Mouse (Mus musculus): ENCODE measurements around the gene Zfp78. TPM values are rescaled to one million over a fixed set of nuclear protein-coding genes. Genes with fewer than 3 reads are reported as not detected.

The Zfp78 gene
- total RNA-seq, 2 experiments from 2014 or later, result 4.5 to 4.7 TPM

- TF ChIP-seq CTCF (IDR thresholded peaks at IDR 0.05), result peak; percentile 5
- Histone ChIP-seq H3K27ac (no peak overlapping the region), H3K4me3 (no peak overlapping the region)
- DNase-seq (ENCODE audit: extremely low spot score in 1 of 2, low spot score in 2 of 2), result no peak
- intact Hi-C loops (cut with DNase I), result no loop called here
These were observed 26.4 kb downstream of the Zfp78 start for GRCm38 (mm10) chr7:6389449-6389848.

GRCm38 (mm10) chr7:6397996-6398975 lies 35.2 kb downstream of the Zfp78 start, which contains the start of gene Smim17:
TSS of gene Smim17 (plus strand) at chr7:6398715.
- intact Hi-C loops (cut with DNase I), result loop anchor here (1.0 kb wide), 1 partner anchor 15 kb away; the partner anchor contains the start of gene Zfp28
- peak; percentile 68 to 73 for DNase-seq (ENCODE audit: extremely low spot score in 1 of 2, low spot score in 2 of 2)

GRCm38 (mm10) chr7:6410043-6410442 lies 47.0 kb downstream of the Zfp78 start, which contains the start of gene Gm20715:
TSS of gene Gm20715 (plus strand) at chr7:6410277.
- Histone ChIP-seq H3K4me3 (no peak within 1 kb of the TSS), H3K27ac (no peak within 1 kb of the TSS)
- intact Hi-C loops (cut with DNase I), result no loop called here
- peak; percentile 60 to 67 for DNase-seq (ENCODE audit: extremely low spot score in 1 of 2, low spot score in 2 of 2)
- no peak for TF ChIP-seq CTCF (IDR thresholded peaks at IDR 0.05)

More at GRCm38 (mm10) chr7:6397996-6398975, 35.2 kb downstream of the Zfp78 start, which contains the start of gene Smim17:
- Histone ChIP-seq H3K27ac (peak within 1 kb of the TSS; percentile 81), H3K4me3 (peak within 1 kb of the TSS; percentile 61)
- TF ChIP-seq CTCF (IDR thresholded peaks at IDR 0.05), result no peak

- Histone ChIP-seq H3K27ac (peak overlapping the region; percentile 59; the same call in 1 of the 2 replicates), H3K4me3 (peak overlapping the region; percentile 47)
- peak; percentile 20 to 53 for DNase-seq (ENCODE audit: extremely low spot score in 1 of 2, low spot score in 2 of 2)
- TF ChIP-seq CTCF (IDR thresholded peaks at IDR 0.05), result no peak
- intact Hi-C loops (cut with DNase I), result no loop called here
These were observed 51.8 kb downstream of the Zfp78 start for GRCm38 (mm10) chr7:6414626-6415441.

- intact Hi-C loops (cut with DNase I), result no loop called here
- no peak overlapping the region; the same call in 1 of the 2 replicates for H3K27ac ChIP-seq
- no peak for TF ChIP-seq CTCF (IDR thresholded peaks at IDR 0.05)
- no peak for DNase-seq (ENCODE audit: extremely low spot score in 1 of 2, low spot score in 2 of 2)
- H3K4me3 ChIP-seq, result peak overlapping the region; percentile 47
These were observed 52.3 kb downstream of the Zfp78 start for GRCm38 (mm10) chr7:6415442-6415787.

DNA sequence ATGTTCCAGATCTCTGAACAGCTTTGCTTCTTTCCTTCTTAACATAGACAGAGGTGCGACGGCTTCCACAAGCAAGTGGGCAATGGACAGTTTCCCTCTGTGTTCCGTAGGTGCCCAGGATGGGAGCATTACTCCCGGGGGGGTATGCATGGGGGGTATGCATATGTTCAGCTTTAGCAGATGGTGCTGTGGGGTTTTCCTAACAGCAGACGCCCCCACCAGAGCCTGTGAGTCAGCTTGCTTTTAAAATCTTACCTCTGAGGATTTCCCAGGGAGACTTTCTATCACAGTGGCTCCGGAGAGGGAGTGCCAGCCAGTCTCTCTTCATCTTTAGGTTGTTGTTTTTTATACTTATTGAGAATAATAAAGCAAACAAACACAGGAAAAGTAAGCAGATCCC lies 56.8 kb downstream of the Zfp78 start:
- DNase-seq (ENCODE audit: extremely low spot score in 1 of 2, low spot score in 2 of 2), result peak; percentile 44 to 49
- intact Hi-C loops (cut with DNase I), result loop anchor here (1.0 kb wide), 1 partner anchor 42 kb away; no protein-coding TSS in a partner anchor
- no peak for TF ChIP-seq CTCF (IDR thresholded peaks at IDR 0.05)

GRCm38 (mm10) chr7:6429381-6429780 lies 66.3 kb downstream of the Zfp78 start:
- no peak overlapping the region for H3K4me3 ChIP-seq
- peak; percentile 16 for TF ChIP-seq CTCF (IDR thresholded peaks at IDR 0.05)
- intact Hi-C loops (cut with DNase I), result no loop called here
- H3K27ac ChIP-seq, result no peak overlapping the region
- DNase-seq (ENCODE audit: extremely low spot score in 1 of 2, low spot score in 2 of 2), result no peak

More for the DNA sequence above, 56.8 kb downstream of the Zfp78 start:
- H3K27ac ChIP-seq, result no peak overlapping the region
- no peak overlapping the region for H3K4me3 ChIP-seq

DNA sequence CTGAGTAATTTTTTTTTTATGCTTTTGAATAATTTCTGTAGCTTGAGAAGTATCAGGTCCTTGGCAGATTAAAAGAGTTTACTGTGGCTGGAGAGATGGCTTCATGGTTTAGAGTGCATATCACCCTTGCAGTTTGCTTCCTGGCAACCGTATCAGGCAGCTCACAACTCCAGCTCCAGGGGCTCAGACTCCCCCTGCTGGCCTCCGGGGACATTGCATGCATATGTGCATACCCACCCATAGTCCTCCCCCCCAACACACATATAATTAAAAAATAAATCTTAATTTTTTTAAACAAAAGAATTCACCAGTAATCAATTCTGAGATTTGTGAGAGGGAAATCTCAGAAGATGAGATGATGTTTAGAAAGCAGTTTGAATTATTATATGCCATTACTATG lies 67.3 kb downstream of the Zfp78 start:
- no peak for DNase-seq (ENCODE audit: extremely low spot score in 1 of 2, low spot score in 2 of 2)
- H3K4me3 ChIP-seq, result no peak overlapping the region
- peak; percentile 55 for TF ChIP-seq CTCF (IDR thresholded peaks at IDR 0.05)
- intact Hi-C loops (cut with DNase I), result loop anchor here (5.0 kb wide), 3 partner anchors 157 to 852 kb away; no protein-coding TSS in a partner anchor
- H3K27ac ChIP-seq, result no peak overlapping the region

Other genes with a start within 250 kb of the Zfp78 start
- 10 to 100 TPM; 27.8 to 30.2 TPM for gene Zfp787, start 207.3 kb upstream of the Zfp78 start, total RNA-seq (2021)
- 10 to 100 TPM; 62.0 to 66.7 TPM for gene Zfp444, start 191.1 kb upstream of the Zfp78 start, total RNA-seq (2021)
- not detected for gene Galp, start 166.2 kb upstream of the Zfp78 start, total RNA-seq (2021)
- not detected for gene Zscan5b, start 141.0 kb upstream of the Zfp78 start, total RNA-seq (2021)
- not detected for gene Epp13, start 110.6 kb upstream of the Zfp78 start, total RNA-seq (2021)
- 10 to 100 TPM; 12.8 to 14.1 TPM for gene Zfp667, start 76.7 kb upstream of the Zfp78 start, total RNA-seq (2021)
- gene Zfp583, start 32.0 kb upstream of the Zfp78 start, total RNA-seq (2021), result 10 to 100 TPM; 11.6 to 13.8 TPM
- 1 to 10 TPM; 6.0 to 6.8 TPM for gene Gm3854, start 19.5 kb upstream of the Zfp78 start, total RNA-seq (2021)
- gene Zfp28, start 20.0 kb downstream of the Zfp78 start, total RNA-seq (2021), result 1 to 10 TPM; 5.2 to 7.4 TPM
- 10 to 100 TPM; 15.4 to 17.0 TPM for gene Smim17, start 35.4 kb downstream of the Zfp78 start, total RNA-seq (2021)
- under 1 TPM; 0.18 to 0.19 TPM for gene Gm20715, start 47.0 kb downstream of the Zfp78 start, total RNA-seq (2021)
- 1 to 10 TPM in 1 of 2 experiments, under 1 TPM in 1; 0.82 to 1.5 TPM for gene Olfr1344, start 75.4 kb downstream of the Zfp78 start, total RNA-seq (2021)
- under 1 TPM in 1 of 2 experiments, not detected in 1; 0.07 TPM for gene Olfr1336, start 92.9 kb downstream of the Zfp78 start, total RNA-seq (2021)
- gene Olfr1346, start 103.8 kb downstream of the Zfp78 start, total RNA-seq (2021), result not detected
- gene Olfr5, start 123.7 kb downstream of the Zfp78 start, total RNA-seq (2021), result not detected
- not detected for gene Olfr1347, start 136.5 kb downstream of the Zfp78 start, total RNA-seq (2021)
- not detected for gene Olfr1348, start 145.5 kb downstream of the Zfp78 start, total RNA-seq (2021)
- not detected for gene Olfr1349, start 159.7 kb downstream of the Zfp78 start, total RNA-seq (2021)
- not detected for gene Olfr1350, start 201.6 kb downstream of the Zfp78 start, total RNA-seq (2021)